Mouse (Mus musculus) thymus, adult 2 months (tissue): ENCODE measurements around the gene Atp5b. TPM values are rescaled to one million over a fixed set of nuclear protein-coding genes. Genes with fewer than 3 reads are reported as not detected.
A peak's percentile ranks its signal among the peaks of the same experiment; 100 is the strongest.

Experiments used
- DNase-seq: peaks from one replicate; pipeline ENCODE4 v3.0.0; 2021
- H3K27ac ChIP-seq: fragments of 200-500 bp; 2 replicates; pipeline ENCODE4 v1.5.1; 2012; ENCODE audit warnings: low read length, control low read depth; ENCODE audit not compliant: control insufficient read depth, insufficient read depth
- H3K27me3 ChIP-seq: fragments of 200-500 bp; 2 replicates; pipeline ENCODE4 v1.6.1; 2012; ENCODE audit warnings: mild to moderate bottlenecking, low read length, moderate library complexity, mixed read lengths; ENCODE audit not compliant: control insufficient read depth, insufficient read depth
- H3K36me3 ChIP-seq: fragments of 200-500 bp; 2 replicates; pipeline ENCODE4 v1.6.1; 2012; ENCODE audit warnings: mild to moderate bottlenecking, low read length, moderate library complexity; ENCODE audit not compliant: control insufficient read depth, insufficient read depth
- H3K4me1 ChIP-seq: fragments of 200-500 bp; replicated peaks from 2 replicates; pipeline ENCODE4 v1.6.1; 2012; ENCODE audit warnings: low read length; ENCODE audit not compliant: control insufficient read depth, insufficient read depth
- H3K4me3 ChIP-seq: fragments of 200-500 bp; 2 replicates; pipeline ENCODE4 v1.5.1; 2012; ENCODE audit warnings: mild to moderate bottlenecking, low read length, control low read depth, moderate library complexity; ENCODE audit not compliant: control insufficient read depth, insufficient read depth
- CTCF ChIP-seq: fragments of 200-500 bp; IDR thresholded peaks from 2 replicates; pipeline ENCODE4 v1.5.1; 2012; ENCODE audit warnings: mild to moderate bottlenecking, control low read depth, low read length, moderate library complexity, borderline replicate concordance; ENCODE audit not compliant: control insufficient read depth, poor library complexity, insufficient read depth; ENCODE audit errors: extremely low read depth
- POLR2A ChIP-seq: fragments of 200-500 bp; IDR thresholded peaks from 2 replicates; pipeline ENCODE4 v1.6.1; 2012; ENCODE audit warnings: mild to moderate bottlenecking, low read length, control low read depth, moderate library complexity; ENCODE audit not compliant: control insufficient read depth, poor library complexity, insufficient read depth; ENCODE audit errors: extremely low read depth
- WGBS: fragments of 180-500 bp; shearing (Covaris S2); methylation state at CpG from one replicate; pipeline ENCODE4 v1.1.7; 2018; 5-methylcytosine and 5-hydroxymethylcytosine counted together
- polyA plus RNA-seq: library from polyadenylated mRNA; depleted of rRNA; stranded (reverse); fragments of >200 nt; gene quantifications from 2 replicates; pipeline ENCODE4 v1.2.3, GENCODE M21; 2012

The Atp5b gene
- polyA plus RNA-seq, 1 experiment: 4,074 TPM

- H3K27ac ChIP-seq: no peak overlapping the region
- H3K36me3 ChIP-seq: peaks cover 25% of the 10 kb centered on the region
- no peaks in the 10 kb centered on the region for H3K4me1 ChIP-seq
- H3K27me3 ChIP-seq: no peaks in the 10 kb centered on the region
- H3K4me3 ChIP-seq: no peak overlapping the region
- no peak for DNase-seq
- WGBS: 96% methylated on average over 8 of the region's 8 CpGs
- no peak for TF ChIP-seq POLR2A
- TF ChIP-seq CTCF: no peak
Measured at GRCm38 (mm10) chr10:128053001-128053400, 30.1 kb upstream of the Atp5b start.

GRCm38 (mm10) chr10:128058184-128058583 is 24.9 kb upstream of the Atp5b start:
- WGBS: 1% methylated on average over 18 of the region's 18 CpGs
- peak overlapping the region; percentile 96 for H3K4me3 ChIP-seq
- DNase-seq: no peak
- no peak for TF ChIP-seq CTCF
- no peak for TF ChIP-seq POLR2A
- H3K36me3 ChIP-seq: no peaks in the 10 kb centered on the region
- H3K27me3 ChIP-seq: no peaks in the 10 kb centered on the region
- H3K4me1 ChIP-seq: peaks cover 3% of the 10 kb centered on the region; the same call in 1 of the 2 replicates
- H3K27ac ChIP-seq: peak overlapping the region; percentile 77

- H3K36me3 ChIP-seq: no peaks in the 10 kb centered on the region
Measured at GRCm38 (mm10) chr10:128058601-128059151, 24.4 kb upstream of the Atp5b start, which contains the start of gene Ptges3. Gene Ptges3, plus strand, starts transcription at chr10:128058954.

GRCm38 (mm10) chr10:128059207-128059981 is 23.7 kb upstream of the Atp5b start:
- Histone ChIP-seq H3K4me1 (peaks cover 3% of the 10 kb centered on the region; the same call in 1 of the 2 replicates), H3K27ac (peak overlapping the region; percentile 10), H3K36me3 (no peaks in the 10 kb centered on the region), H3K4me3 (peak overlapping the region; percentile 96), H3K27me3 (no peaks in the 10 kb centered on the region)
- peak; percentile 79 for TF ChIP-seq CTCF
- no peak for TF ChIP-seq POLR2A
- WGBS: under 1% methylated on average over 62 of the region's 62 CpGs
- peak; percentile 73 for DNase-seq

More at GRCm38 (mm10) chr10:128058601-128059151, 24.4 kb upstream of the Atp5b start, which contains the start of gene Ptges3:
- under 1% methylated on average over 72 of the region's 72 CpGs for WGBS
- H3K4me1 ChIP-seq: peaks cover 3% of the 10 kb centered on the region; the same call in 1 of the 2 replicates
- TF ChIP-seq POLR2A (peak; percentile 59), CTCF (0 out of 2 replicates have a peak, but pooled peaks have one; percentile 39)
- peak; percentile 96 for DNase-seq
- H3K27ac ChIP-seq: peak within 1 kb of the TSS; percentile 77
- H3K4me3 ChIP-seq: peak within 1 kb of the TSS; percentile 96
- H3K27me3 ChIP-seq: no peaks in the 10 kb centered on the region

GRCm38 (mm10) chr10:128061109-128061508 is 22.0 kb upstream of the Atp5b start:
- DNase-seq: no peak
- no peaks in the 10 kb centered on the region for H3K36me3 ChIP-seq
- 88% methylated on average over 5 of the region's 5 CpGs for WGBS
- H3K27me3 ChIP-seq: no peaks in the 10 kb centered on the region
- H3K4me1 ChIP-seq: peaks cover 3% of the 10 kb centered on the region; the same call in 1 of the 2 replicates
- H3K4me3 ChIP-seq: no peak overlapping the region
- TF ChIP-seq CTCF (no peak), POLR2A (no peak)
- no peak overlapping the region for H3K27ac ChIP-seq

GRCm38 (mm10) chr10:128062221-128062989 is 20.7 kb upstream of the Atp5b start:
- no peaks in the 10 kb centered on the region for H3K36me3 ChIP-seq
- H3K4me3 ChIP-seq: no peak overlapping the region
- TF ChIP-seq POLR2A: no peak
- TF ChIP-seq CTCF: no peak
- peaks cover 3% of the 10 kb centered on the region; the same call in 1 of the 2 replicates for H3K4me1 ChIP-seq
- H3K27me3 ChIP-seq: no peaks in the 10 kb centered on the region
- no peak overlapping the region for H3K27ac ChIP-seq
- DNase-seq: no peak
- WGBS: 95% methylated on average over 6 of the region's 6 CpGs
